Mouse (Mus musculus) C2C12 (cell line): ENCODE measurements at regions not wholly inside any gene's neighbourhood (a gene's known extent, or its start where the extent isn't known, plus 50 kb on each side); places are given as distances from the start of the nearest gene placed in this dataset.

Experiments used
- H3K27me3 ChIP-seq: one replicate; pipeline ENCODE4 v1.6.1; 2011; ENCODE audit not compliant: control insufficient read depth, insufficient read depth, insufficient read length
- H3K36me3 ChIP-seq: one replicate; pipeline ENCODE4 v1.6.1; 2011; ENCODE audit not compliant: control insufficient read depth, insufficient read depth
- H3K4me3 ChIP-seq: one replicate; pipeline ENCODE4 v1.5.1; 2011; ENCODE audit warnings: mild to moderate bottlenecking, control low read depth; ENCODE audit not compliant: poor library complexity, insufficient read depth, severe bottlenecking
- H3K79me2 ChIP-seq: one replicate; pipeline ENCODE4 v1.6.1; 2011; ENCODE audit not compliant: control insufficient read depth, insufficient read depth
- H3K79me3 ChIP-seq: one replicate; pipeline ENCODE4 v1.6.1; 2011; ENCODE audit warnings: low read depth, control low read depth
- H3ac ChIP-seq: one replicate; pipeline ENCODE3; 2011; ENCODE audit warnings: low read depth; ENCODE audit not compliant: control insufficient read depth, insufficient read length
- CEBPB ChIP-seq: IDR thresholded peaks from one replicate; pipeline ENCODE4 v1.6.1; 2011; ENCODE audit warnings: low read depth, mild to moderate bottlenecking, control low read depth, moderate library complexity
- CTCF ChIP-seq: IDR thresholded peaks from one replicate; pipeline ENCODE4 v1.5.1; 2011; ENCODE audit not compliant: control insufficient read depth, insufficient read depth, insufficient read length
- FOSL1 ChIP-seq: IDR thresholded peaks from one replicate; pipeline ENCODE4 v1.8.0; 2011; ENCODE audit warnings: mild to moderate bottlenecking, low read length; ENCODE audit not compliant: poor library complexity, insufficient read depth, severe bottlenecking
- MAX ChIP-seq: IDR thresholded peaks from one replicate; pipeline ENCODE4 v1.6.1; 2011; ENCODE audit warnings: mild to moderate bottlenecking, control low read depth
- MYOD1 ChIP-seq: IDR thresholded peaks from one replicate; pipeline ENCODE4 v1.6.1; 2011; ENCODE audit warnings: low read depth; ENCODE audit not compliant: control insufficient read depth, insufficient read length
- MYOG ChIP-seq: IDR thresholded peaks from one replicate; pipeline ENCODE4 v1.6.1; 2011; ENCODE audit not compliant: control insufficient read depth, insufficient read length; ENCODE audit errors: extremely low read depth
- USF1 ChIP-seq: IDR thresholded peaks from one replicate; pipeline ENCODE4 v1.6.1; 2011; ENCODE audit warnings: low read depth, mild to moderate bottlenecking, control low read depth, moderate library complexity

DNA sequence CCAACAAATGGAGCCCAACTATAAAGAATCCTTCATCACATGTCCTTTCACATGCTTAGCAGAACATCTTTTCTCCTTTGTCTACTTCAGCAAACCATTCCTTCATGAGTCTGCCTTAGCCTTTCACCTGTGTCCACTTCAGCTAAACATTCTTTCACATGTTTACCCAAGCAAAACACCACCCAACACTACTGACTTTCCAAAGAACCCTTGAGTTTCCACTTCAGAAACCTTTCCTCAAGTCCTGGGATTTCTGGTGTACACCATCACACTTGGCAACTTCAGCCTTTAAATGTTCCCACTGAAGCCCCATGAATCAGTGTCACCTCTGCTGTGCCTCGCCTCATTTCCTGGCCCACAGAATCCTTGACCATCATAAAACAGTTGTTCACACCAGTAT, 278.2 kb upstream of the Rps6ka3 start:
- TF ChIP-seq MYOD1 (no peak), MYOG (no peak), USF1 (no peak), CTCF (no peak), CEBPB (no peak), MAX (no peak), FOSL1 (no peak)
- no peak overlapping the region for H3K4me3 ChIP-seq
- no peaks in the 10 kb centered on the region for H3K79me3 ChIP-seq
- H3ac ChIP-seq, result no peak overlapping the region
- no peaks in the 10 kb centered on the region for H3K79me2 ChIP-seq
- no peaks in the 10 kb centered on the region for H3K27me3 ChIP-seq
- H3K36me3 ChIP-seq, result no peaks in the 10 kb centered on the region

DNA sequence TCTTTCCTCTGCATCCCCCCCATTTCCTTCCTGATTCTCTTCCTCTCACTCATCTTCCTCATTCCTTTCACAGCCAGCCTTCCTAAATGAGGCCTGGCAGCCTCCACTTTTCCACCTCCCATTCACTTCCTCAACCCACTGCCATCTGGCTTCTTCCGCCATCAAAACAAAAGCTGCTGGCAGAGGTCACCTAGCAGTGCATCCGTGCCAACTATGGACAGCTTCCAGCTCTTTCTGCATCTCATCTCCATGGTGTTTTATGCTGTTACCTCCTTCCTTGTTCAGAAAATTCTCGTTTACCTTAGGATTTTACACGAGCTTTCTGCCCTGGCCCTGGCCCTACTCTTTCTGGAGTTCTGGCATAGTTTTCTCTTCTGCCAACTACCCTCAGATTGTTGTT, 262.9 kb upstream of the Rps6ka3 start:
- H3K27me3 ChIP-seq, result no peaks in the 10 kb centered on the region
- no peaks in the 10 kb centered on the region for H3K79me2 ChIP-seq
- H3K79me3 ChIP-seq, result no peaks in the 10 kb centered on the region
- no peak for TF ChIP-seq FOSL1
- H3K4me3 ChIP-seq, result no peak overlapping the region
- no peak overlapping the region for H3ac ChIP-seq
- H3K36me3 ChIP-seq, result no peaks in the 10 kb centered on the region

DNA sequence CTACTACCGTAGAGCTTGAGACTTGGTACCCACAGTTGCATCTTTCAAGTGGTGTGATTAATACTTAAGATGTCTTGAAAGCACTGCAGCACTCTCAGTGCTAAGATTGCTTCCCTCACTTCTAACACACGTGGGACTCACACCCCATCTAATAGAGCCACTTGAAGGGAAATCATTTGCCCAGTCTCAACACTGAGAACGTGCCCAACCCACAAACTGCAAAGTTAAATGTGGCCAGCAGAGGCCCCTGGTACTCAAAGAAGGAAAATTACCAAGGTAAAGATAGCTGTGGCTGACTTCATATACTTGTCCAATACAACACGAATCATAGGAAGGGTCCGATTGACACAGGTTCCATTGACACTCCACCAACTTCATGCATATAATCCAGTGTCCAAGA, 238.4 kb upstream of the Rps6ka3 start:
- no peak for TF ChIP-seq CEBPB
- no peak for TF ChIP-seq MYOG
- no peak for TF ChIP-seq USF1
- TF ChIP-seq MAX, result no peak
- no peak for TF ChIP-seq MYOD1
- no peak for TF ChIP-seq FOSL1
- TF ChIP-seq CTCF, result no peak

DNA sequence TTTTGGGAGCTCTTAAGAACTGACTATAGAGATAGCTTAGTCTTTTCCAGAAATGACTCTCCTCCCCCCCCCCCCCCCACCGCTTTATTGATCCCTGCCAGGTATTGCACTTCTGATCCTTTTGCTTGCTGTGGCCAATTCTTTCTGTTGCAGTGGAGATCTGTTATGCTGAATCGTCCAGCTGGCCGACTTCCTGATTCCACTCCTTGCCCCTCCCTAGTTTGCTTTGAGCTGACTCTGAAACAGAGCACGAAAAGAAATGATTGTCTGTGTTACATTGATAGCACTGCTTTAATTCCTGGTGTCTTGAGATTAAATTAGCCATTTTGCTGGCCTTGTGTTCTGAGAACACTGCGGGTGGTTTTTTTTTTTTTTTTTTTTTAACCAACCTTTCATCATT, 233.5 kb upstream of the Rps6ka3 start:
- TF ChIP-seq CTCF (no peak), USF1 (no peak), MAX (no peak), MYOD1 (no peak), MYOG (no peak), FOSL1 (no peak), CEBPB (no peak)
- no peak overlapping the region for H3K4me3 ChIP-seq
- H3ac ChIP-seq, result no peak overlapping the region
- no peaks in the 10 kb centered on the region for H3K79me3 ChIP-seq
- no peaks in the 10 kb centered on the region for H3K36me3 ChIP-seq
- H3K79me2 ChIP-seq, result no peaks in the 10 kb centered on the region
- no peaks in the 10 kb centered on the region for H3K27me3 ChIP-seq

More for the DNA sequence above, 238.4 kb upstream of the Rps6ka3 start:
- H3K27me3 ChIP-seq, result no peaks in the 10 kb centered on the region
- H3K79me2 ChIP-seq, result no peaks in the 10 kb centered on the region
- H3K79me3 ChIP-seq, result no peaks in the 10 kb centered on the region
- H3K4me3 ChIP-seq, result no peak overlapping the region
- no peaks in the 10 kb centered on the region for H3K36me3 ChIP-seq
- no peak overlapping the region for H3ac ChIP-seq

DNA sequence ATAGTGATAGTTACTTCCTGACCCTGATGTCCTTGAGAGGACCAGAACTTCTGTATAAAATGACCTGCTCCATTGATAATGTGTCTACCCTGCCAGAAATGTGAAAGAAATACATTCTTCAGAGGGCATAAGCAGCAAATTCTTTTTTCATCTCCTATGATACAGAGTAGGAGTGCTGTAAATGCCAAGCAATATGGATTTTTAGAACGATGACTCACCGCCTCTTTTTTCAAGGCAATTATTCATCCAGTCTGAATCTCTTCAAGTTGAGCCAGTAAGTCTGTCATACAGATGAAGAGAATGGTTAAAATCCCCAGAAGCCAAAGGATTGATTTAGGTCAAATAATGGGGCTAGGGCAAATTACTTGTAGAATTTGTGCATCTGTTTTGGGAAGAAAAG, 225.4 kb upstream of the Rps6ka3 start:
- no peak for TF ChIP-seq MYOG
- no peak for TF ChIP-seq MYOD1
- TF ChIP-seq MAX, result no peak
- no peak for TF ChIP-seq FOSL1
- no peaks in the 10 kb centered on the region for H3K36me3 ChIP-seq
- H3K79me2 ChIP-seq, result no peaks in the 10 kb centered on the region
- H3K79me3 ChIP-seq, result no peaks in the 10 kb centered on the region
- no peaks in the 10 kb centered on the region for H3K27me3 ChIP-seq
- no peak overlapping the region for H3ac ChIP-seq
- no peak overlapping the region for H3K4me3 ChIP-seq

DNA sequence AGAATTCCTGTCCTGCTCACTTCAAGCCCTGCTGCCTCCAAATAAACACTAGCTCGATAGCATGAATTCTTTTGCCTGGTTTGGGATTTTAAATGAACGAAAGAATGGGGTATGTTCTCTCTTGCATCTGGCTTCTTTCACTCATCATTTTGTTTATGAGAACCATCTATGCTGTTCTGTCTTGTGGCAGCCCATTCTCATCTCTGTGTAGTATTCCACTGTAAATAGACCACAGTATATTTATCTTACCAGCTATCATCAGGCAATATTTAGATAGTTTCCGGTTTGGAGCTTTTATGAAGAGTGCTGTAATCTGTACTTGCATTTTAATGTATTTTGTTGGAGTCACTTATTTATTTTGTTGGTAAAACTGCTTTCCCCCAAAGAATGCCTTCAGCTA, 222.4 kb upstream of the Rps6ka3 start:
- TF ChIP-seq CEBPB (no peak), FOSL1 (no peak), USF1 (no peak), MYOG (no peak), CTCF (no peak), MAX (no peak), MYOD1 (no peak)
- Histone ChIP-seq H3K79me3 (no peaks in the 10 kb centered on the region), H3K36me3 (no peaks in the 10 kb centered on the region), H3ac (no peak overlapping the region), H3K27me3 (no peaks in the 10 kb centered on the region), H3K79me2 (no peaks in the 10 kb centered on the region), H3K4me3 (no peak overlapping the region)

DNA sequence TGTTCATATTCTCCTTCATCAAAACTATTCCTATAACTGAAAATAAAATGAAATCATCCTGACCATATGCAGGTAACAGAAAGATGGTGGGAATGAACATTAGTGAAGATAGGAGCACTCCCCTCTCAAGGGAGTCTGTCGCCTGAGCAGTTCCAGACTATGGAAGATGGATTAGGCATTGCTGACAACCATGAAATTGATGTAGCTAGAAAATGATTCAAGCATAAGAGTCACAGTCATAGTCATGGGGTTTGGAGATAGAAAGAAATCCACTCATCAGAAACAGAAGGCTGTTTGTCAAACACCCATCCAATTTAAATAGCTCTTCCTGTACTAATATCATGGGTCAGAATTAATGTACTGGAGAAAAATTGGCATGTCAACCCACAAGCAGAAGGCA, 191.2 kb upstream of the Rps6ka3 start:
- Histone ChIP-seq H3ac (no peak overlapping the region), H3K4me3 (no peak overlapping the region), H3K79me3 (no peaks in the 10 kb centered on the region), H3K79me2 (no peaks in the 10 kb centered on the region), H3K27me3 (no peaks in the 10 kb centered on the region), H3K36me3 (no peaks in the 10 kb centered on the region)
- TF ChIP-seq FOSL1, result no peak
- no peak for TF ChIP-seq CEBPB
- no peak for TF ChIP-seq MAX
- TF ChIP-seq MYOG, result no peak
- no peak for TF ChIP-seq USF1
- TF ChIP-seq MYOD1, result no peak
- no peak for TF ChIP-seq CTCF
